Mouse (Mus musculus): ENCODE results near the gene Msgn1. TPM values are rescaled to one million over a fixed set of nuclear protein-coding genes. Genes with fewer than 3 reads are reported as not detected.

Gene Msgn1
- polyA plus RNA-seq (2016; fragmentation: Nextera tagmentation; extraction: Ambion mirVana): not detected in 2 replicates

DNA sequence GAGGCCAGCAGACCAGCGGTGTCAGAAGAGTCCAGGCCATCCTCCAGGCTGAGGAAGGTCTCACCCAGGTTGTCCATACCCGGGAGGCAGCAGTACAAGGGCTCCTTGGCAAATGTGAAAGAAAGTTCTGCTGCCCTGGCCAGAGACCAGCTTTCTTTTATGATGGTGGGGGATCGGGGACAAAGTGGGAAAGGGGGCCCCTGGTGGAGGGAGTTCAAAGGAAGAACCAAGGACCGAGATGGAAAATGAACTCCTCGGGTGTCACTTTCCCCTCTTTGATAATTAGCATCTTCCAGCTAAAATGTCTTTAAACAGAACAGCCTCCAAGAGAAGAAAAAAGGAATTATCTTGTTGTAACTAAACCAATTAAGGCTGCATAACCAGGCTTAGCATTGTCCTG, at the start of gene Msgn1:
Gene Msgn1 (minus strand): TSS at position 101 of the 400 bp plus-strand sequence.
- no peak for ATAC-seq (ENCODE audit: insufficient number of reproducible peaks, low FRiP score)
- H3K27me3 ChIP-seq (replicated peaks): no peaks in the 10 kb centered on the region; the same call in 1 of the 2 replicates
- peaks cover 15% of the 10 kb centered on the region for H3K4me1 ChIP-seq (replicated peaks)
- H3K36me3 ChIP-seq: no peaks in the 10 kb centered on the region
- H3K9me3 ChIP-seq (replicated peaks): no peaks in the 10 kb centered on the region
- H3K4me2 ChIP-seq: no peak within 1 kb of the TSS
- H3K27ac ChIP-seq (ENCODE audit: poor library complexity, severe bottlenecking): no peak within 1 kb of the TSS
- no peak within 1 kb of the TSS for H3K4me3 ChIP-seq
- no peak within 1 kb of the TSS for H3K9ac ChIP-seq
- 52% methylated on average over 5 of the region's 5 CpGs for WGBS

DNA sequence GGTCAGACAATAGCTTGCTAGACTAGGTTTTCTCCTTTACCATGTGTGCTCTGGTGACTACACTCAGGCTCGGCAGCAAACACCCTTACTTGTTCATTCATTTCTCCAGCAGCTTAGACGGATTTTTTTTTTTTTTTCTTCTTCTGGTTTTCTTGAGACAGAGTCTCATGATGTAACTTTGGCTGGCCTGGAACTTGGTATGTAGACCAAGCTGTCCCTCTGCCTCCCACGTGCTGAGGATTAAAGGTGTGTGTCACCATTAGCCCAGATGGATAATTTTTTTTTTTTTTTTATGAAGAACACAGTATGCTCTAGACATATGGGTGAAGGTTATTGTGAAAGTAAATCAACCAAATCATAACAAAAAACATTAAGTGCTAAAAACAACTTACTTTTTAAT, 41.5 kb upstream of the Msgn1 start:
- no peak overlapping the region for H3K4me2 ChIP-seq
- no peak overlapping the region for H3K27ac ChIP-seq (ENCODE audit: poor library complexity, severe bottlenecking)
- no peak overlapping the region for H3K4me3 ChIP-seq
- peaks cover 24% of the 10 kb centered on the region for H3K36me3 ChIP-seq
- no peaks in the 10 kb centered on the region for H3K4me1 ChIP-seq (replicated peaks)
- H3K9ac ChIP-seq: no peak overlapping the region
- no peaks in the 10 kb centered on the region for H3K9me3 ChIP-seq (replicated peaks)
- H3K27me3 ChIP-seq (replicated peaks): no peaks in the 10 kb centered on the region
- no peak for ATAC-seq (ENCODE audit: insufficient number of reproducible peaks, low FRiP score)
- WGBS: 87% methylated on average over 3 of the region's 3 CpGs

DNA sequence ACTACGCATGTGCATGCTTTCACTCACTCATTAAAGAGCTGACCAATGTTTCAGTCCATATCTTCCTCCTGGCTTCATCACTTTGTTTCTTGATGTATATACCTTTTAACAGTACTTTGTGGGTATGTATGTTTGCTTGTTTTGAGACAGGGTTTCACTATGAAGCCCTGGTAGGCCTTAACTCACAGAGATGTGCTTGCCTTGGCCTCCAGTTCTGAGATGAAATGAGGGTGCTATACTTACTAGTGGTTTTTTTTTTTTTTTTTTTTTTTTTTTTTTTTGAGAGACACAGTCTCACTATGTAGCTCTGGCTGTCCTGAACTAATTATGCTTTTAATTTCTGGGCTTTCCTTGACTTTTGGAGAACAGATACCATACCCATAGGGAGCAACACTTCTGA, 38.7 kb upstream of the Msgn1 start:
- Histone ChIP-seq H3K4me3 (no peak overlapping the region), H3K27ac (ENCODE audit: poor library complexity, severe bottlenecking) (no peak overlapping the region), H3K36me3 (peaks cover 29% of the 10 kb centered on the region), H3K9ac (no peak overlapping the region), H3K4me1 (replicated peaks) (no peaks in the 10 kb centered on the region), H3K9me3 (replicated peaks) (no peaks in the 10 kb centered on the region), H3K4me2 (no peak overlapping the region), H3K27me3 (replicated peaks) (no peaks in the 10 kb centered on the region)
- 97% methylated on average over 1 of the region's 1 CpGs for WGBS
- no peak for ATAC-seq (ENCODE audit: insufficient number of reproducible peaks, low FRiP score)

DNA sequence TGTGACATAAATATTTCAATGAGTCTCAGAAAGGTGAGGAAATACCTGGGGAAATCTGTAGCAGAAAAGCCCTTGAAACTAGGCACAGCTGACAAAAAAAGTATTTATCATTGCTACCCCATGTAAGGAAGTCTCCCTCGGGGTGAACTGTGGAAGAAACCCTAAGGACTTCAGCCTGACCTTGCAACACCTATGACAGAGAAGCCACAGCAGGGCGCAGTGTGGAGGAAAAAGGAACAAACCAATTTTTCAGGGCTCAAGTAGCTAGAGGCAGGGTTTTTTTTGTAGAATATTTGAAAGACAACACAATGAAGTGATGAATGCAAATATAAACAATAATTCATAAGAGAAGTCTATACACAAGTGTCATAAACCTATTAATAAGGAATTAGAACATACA, 27.2 kb upstream of the Msgn1 start:
- peaks cover 4% of the 10 kb centered on the region; the same call in 1 of the 2 replicates for H3K4me1 ChIP-seq (replicated peaks)
- H3K27ac ChIP-seq (ENCODE audit: poor library complexity, severe bottlenecking): no peak overlapping the region
- H3K9ac ChIP-seq: no peak overlapping the region
- no peak overlapping the region for H3K4me3 ChIP-seq
- H3K36me3 ChIP-seq: peaks cover 2% of the 10 kb centered on the region
- ATAC-seq (ENCODE audit: insufficient number of reproducible peaks, low FRiP score): no peak
- WGBS: 63% methylated on average over 2 of the region's 2 CpGs
- H3K27me3 ChIP-seq (replicated peaks): no peaks in the 10 kb centered on the region
- no peak overlapping the region for H3K4me2 ChIP-seq
- H3K9me3 ChIP-seq (replicated peaks): no peaks in the 10 kb centered on the region

DNA sequence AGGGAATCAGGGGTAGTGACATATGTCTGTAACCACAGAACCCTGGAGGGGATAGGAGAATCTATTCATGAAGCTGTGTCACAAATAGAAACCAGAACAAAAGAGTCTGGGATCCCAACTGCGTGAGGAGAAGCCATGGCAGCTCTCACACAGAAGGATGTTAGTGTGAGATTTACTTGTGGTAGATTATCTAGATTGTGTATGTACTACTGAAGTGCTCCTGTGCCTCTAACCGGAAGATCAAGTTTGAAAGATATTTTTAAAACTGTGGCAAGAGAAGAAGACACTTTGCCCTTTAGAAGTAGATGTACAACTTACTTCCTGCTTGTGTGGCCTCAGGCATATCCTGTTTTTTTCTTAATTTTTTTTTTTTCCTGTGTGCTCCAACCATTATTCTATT, 21.5 kb upstream of the Msgn1 start:
- Histone ChIP-seq H3K4me3 (no peak overlapping the region), H3K36me3 (no peaks in the 10 kb centered on the region), H3K4me1 (replicated peaks) (peaks cover 19% of the 10 kb centered on the region), H3K9me3 (replicated peaks) (no peaks in the 10 kb centered on the region), H3K9ac (no peak overlapping the region), H3K4me2 (no peak overlapping the region), H3K27me3 (replicated peaks) (no peaks in the 10 kb centered on the region), H3K27ac (ENCODE audit: poor library complexity, severe bottlenecking) (0 out of 2 replicates have a peak overlapping the region, but pooled peaks have one; percentile 5)
- WGBS: 62% methylated on average over 2 of the region's 2 CpGs
- no peak for ATAC-seq (ENCODE audit: insufficient number of reproducible peaks, low FRiP score)

DNA sequence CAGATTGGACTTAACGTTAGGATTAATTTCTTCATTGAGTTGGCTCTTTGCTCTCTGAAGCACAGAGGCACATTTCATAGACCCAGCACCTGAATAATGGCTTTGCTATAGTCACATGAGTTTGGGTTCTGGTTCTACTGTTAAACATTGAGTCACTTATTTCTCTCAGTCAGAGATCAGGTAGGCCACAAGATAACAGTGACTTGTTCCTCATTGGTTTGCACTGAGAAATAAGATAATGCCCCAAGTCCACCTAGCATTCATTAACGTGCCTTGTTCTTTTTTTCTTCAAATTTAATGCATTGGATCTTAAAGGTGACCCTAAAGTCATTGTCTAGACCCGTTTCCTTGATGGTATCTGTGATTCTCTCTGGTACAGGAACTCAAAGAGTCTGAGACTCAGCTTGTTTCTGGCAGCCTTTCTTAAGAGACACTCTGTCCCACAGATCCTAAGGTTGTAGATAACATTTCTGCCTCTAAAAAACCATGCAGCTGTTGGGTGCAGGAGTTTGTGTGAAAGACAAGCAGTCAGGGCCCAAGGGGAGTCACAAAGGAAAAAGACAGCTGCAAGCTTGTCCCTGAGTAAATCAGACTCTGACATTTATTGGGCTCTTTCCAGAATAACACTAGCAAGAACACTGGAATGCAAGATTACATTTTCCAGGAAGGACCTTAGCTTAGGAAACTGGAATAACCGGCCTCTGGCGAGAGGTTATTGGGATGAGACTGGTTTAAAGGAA, 17.9 kb upstream of the Msgn1 start:
- peaks cover 27% of the 10 kb centered on the region for H3K4me1 ChIP-seq (replicated peaks)
- no peak overlapping the region for H3K9ac ChIP-seq
- no peaks in the 10 kb centered on the region for H3K9me3 ChIP-seq (replicated peaks)
- H3K27ac ChIP-seq (ENCODE audit: poor library complexity, severe bottlenecking): no peak overlapping the region
- H3K36me3 ChIP-seq: no peaks in the 10 kb centered on the region
- ATAC-seq (ENCODE audit: insufficient number of reproducible peaks, low FRiP score): no peak
- no peaks in the 10 kb centered on the region for H3K27me3 ChIP-seq (replicated peaks)
- no peak overlapping the region for H3K4me2 ChIP-seq
- 52% methylated on average over 5 of the region's 5 CpGs for whole genome bisulfite sequencing
- no peak overlapping the region for H3K4me3 ChIP-seq

DNA sequence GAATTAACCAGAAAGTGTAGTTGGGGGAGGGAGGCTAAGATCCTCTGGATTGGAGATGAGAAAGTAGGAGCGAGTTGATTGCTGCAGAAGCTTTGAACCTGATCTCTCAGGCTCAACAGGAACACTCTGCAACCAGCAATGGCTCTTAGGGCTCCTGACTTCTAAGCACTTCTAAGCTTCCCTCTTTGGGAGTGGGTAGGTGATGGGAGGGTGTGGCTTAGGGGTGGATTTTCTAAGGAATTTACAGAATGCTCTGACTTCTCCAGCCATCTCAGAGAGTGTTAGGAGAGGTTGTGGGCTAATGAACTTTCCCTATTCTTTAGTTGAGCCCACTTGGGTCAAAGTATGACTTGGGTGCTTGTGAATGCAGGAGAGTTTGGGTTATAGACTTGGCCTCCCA, 17.4 kb upstream of the Msgn1 start:
- H3K9ac ChIP-seq: no peak overlapping the region
- 70% methylated on average over 1 of the region's 1 CpGs for WGBS
- H3K4me1 ChIP-seq (replicated peaks): peaks cover 32% of the 10 kb centered on the region
- H3K4me2 ChIP-seq: no peak overlapping the region
- no peaks in the 10 kb centered on the region for H3K36me3 ChIP-seq
- H3K9me3 ChIP-seq (replicated peaks): no peaks in the 10 kb centered on the region
- no peak overlapping the region for H3K27ac ChIP-seq (ENCODE audit: poor library complexity, severe bottlenecking)
- H3K4me3 ChIP-seq: no peak overlapping the region
- no peaks in the 10 kb centered on the region for H3K27me3 ChIP-seq (replicated peaks)
- ATAC-seq (ENCODE audit: insufficient number of reproducible peaks, low FRiP score): no peak

DNA sequence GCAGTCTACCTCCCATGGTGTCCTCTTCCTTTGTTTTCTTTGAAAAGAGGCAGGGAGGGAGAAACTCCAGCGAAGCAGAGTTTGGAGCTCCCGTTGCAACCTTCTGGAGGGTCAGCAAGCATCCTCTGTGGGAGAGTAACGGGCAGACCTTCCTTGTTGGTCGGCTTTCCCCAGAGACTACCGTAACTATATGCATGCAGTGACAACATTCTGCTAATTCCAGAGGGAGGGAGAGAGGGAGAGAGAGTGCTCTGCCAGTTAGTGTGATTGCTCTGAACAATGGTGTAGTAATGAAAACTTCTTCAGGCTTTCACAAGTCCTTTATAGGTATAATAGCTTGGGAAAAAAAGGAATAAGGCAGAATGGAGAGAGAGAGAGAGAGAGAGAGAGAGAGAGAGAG, 15.9 kb upstream of the Msgn1 start:
- Histone ChIP-seq H3K27ac (ENCODE audit: poor library complexity, severe bottlenecking) (no peak overlapping the region), H3K4me2 (peak overlapping the region; percentile 49), H3K27me3 (replicated peaks) (no peaks in the 10 kb centered on the region), H3K9me3 (replicated peaks) (no peaks in the 10 kb centered on the region), H3K9ac (no peak overlapping the region), H3K36me3 (no peaks in the 10 kb centered on the region), H3K4me1 (replicated peaks) (peaks cover 34% of the 10 kb centered on the region), H3K4me3 (no peak overlapping the region)
- 2% methylated on average over 5 of the region's 5 CpGs for WGBS
- no peak for ATAC-seq (ENCODE audit: insufficient number of reproducible peaks, low FRiP score)

DNA sequence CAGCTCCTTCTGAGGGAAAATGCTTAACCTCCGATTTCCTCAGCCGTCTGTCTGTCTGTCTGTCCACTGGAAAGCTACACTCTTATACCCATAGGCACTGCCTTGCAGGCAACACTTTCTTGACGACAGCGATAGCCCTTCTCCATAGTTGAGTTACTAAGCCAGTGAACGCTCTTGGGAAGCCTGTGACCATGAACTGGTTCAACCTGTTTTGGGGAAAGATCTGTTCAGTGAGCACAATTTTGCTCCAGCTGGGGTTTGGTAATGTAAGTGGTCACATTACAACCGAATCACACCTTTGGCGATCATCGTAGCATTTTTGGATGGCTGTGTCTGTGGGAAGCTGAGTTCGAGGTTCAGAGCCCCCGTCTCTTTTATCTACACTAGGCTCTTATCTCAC, 14.3 kb upstream of the Msgn1 start:
- no peak overlapping the region for H3K4me3 ChIP-seq
- H3K9me3 ChIP-seq (replicated peaks): no peaks in the 10 kb centered on the region
- ATAC-seq (ENCODE audit: insufficient number of reproducible peaks, low FRiP score): no peak
- H3K9ac ChIP-seq: no peak overlapping the region
- H3K4me1 ChIP-seq (replicated peaks): peaks cover 34% of the 10 kb centered on the region
- H3K27ac ChIP-seq (ENCODE audit: poor library complexity, severe bottlenecking): no peak overlapping the region
- 62% methylated on average over 10 of the region's 10 CpGs for WGBS
- no peaks in the 10 kb centered on the region for H3K27me3 ChIP-seq (replicated peaks)
- no peak overlapping the region for H3K4me2 ChIP-seq
- H3K36me3 ChIP-seq: no peaks in the 10 kb centered on the region

DNA sequence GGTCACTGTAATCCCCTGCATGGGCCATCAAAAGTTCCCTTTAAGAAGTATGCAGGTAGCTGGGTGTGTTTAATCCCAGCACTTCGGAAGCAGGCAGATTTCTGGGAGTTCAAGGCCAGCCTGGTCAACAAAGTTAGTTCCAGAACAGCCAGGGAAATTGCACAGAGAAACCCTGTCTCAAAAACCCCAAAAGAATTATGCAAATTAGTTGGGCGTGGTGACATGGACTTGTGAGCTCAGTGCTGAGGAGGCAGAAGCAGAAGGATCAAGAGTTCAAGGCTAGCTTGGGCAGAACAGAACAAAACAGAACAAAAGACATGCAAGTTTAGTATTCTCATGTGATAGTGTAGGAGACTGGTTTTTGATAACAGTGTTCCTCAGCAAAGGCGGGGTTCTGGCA, 13.8 kb upstream of the Msgn1 start:
- Histone ChIP-seq H3K9me3 (replicated peaks) (no peaks in the 10 kb centered on the region), H3K36me3 (no peaks in the 10 kb centered on the region), H3K4me3 (no peak overlapping the region), H3K27me3 (replicated peaks) (no peaks in the 10 kb centered on the region), H3K4me2 (no peak overlapping the region), H3K27ac (ENCODE audit: poor library complexity, severe bottlenecking) (no peak overlapping the region), H3K4me1 (replicated peaks) (peaks cover 34% of the 10 kb centered on the region), H3K9ac (no peak overlapping the region)
- WGBS: 58% methylated on average over 3 of the region's 3 CpGs
- no peak for ATAC-seq (ENCODE audit: insufficient number of reproducible peaks, low FRiP score)

DNA sequence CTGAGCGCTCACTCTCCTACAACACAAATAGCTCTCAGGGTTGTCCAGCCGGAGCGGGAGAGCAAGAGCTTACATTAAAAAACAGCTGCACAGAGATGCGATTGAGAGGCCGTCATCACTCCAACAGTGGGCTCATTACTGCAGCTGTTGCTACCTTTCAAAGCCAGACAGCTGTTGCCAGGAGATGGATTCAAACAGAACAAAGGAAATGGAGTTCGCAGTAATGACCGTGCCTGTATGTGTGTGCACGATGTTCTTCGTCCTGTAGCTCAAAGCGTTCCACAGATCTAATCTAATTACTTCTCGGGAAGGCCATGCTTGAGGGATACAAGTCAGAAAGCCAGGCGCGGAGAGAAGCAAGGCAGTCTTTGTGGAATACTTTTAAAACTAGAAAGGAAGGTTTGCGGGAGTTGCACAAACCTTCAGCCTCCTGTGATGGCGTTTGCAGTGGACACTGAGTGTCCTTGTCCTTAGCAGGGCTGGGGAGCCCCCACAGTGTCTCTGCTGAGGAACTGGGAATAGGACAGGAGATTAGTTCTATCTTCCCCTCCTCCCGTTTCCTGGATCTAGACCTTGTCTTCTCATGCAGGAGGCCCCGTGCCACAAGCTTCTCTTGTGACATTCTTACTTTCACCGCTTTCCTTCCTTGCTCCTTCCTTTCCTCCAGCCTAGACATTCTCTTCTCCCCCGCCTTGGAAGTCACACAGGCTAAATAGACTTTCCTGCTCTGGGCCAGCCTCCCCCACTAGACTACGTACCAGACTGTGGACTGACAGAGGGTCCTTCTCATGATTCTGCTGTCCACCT, 13.0 kb upstream of the Msgn1 start:
- Histone ChIP-seq H3K27ac (ENCODE audit: poor library complexity, severe bottlenecking) (peak overlapping the region; percentile 9), H3K4me2 (peak overlapping the region; percentile 23)
- no peak; the same call in 1 of the 2 replicates for ATAC-seq (ENCODE audit: insufficient number of reproducible peaks, low FRiP score)

More for the DNA sequence above, 13.0 kb upstream of the Msgn1 start:
- peaks cover 28% of the 10 kb centered on the region for H3K4me1 ChIP-seq (replicated peaks)
- H3K27me3 ChIP-seq (replicated peaks): no peaks in the 10 kb centered on the region
- H3K9ac ChIP-seq: no peak overlapping the region
- H3K9me3 ChIP-seq (replicated peaks): no peaks in the 10 kb centered on the region
- WGBS: 41% methylated on average over 20 of the region's 20 CpGs
- H3K4me3 ChIP-seq: no peak overlapping the region
- no peaks in the 10 kb centered on the region for H3K36me3 ChIP-seq

Measured in heart, embryonic 12.5 days (tissue).